Mouse (Mus musculus) E14TG2a.4 (cell line): ENCODE results near the gene Atad1.

Source experiments
- CTCF ChIP-seq: conservative IDR thresholded peaks from 2 replicates; pipeline ENCODE4 v1.5.1; 2014; ENCODE audit warnings: low read length
- NANOG ChIP-seq: IDR thresholded peaks from 2 replicates; pipeline ENCODE4 v1.6.1; 2014; ENCODE audit warnings: borderline replicate concordance, low read length, mixed read lengths
- POU5F1 ChIP-seq: IDR thresholded peaks from 2 replicates; pipeline ENCODE4 v1.6.1; 2014; ENCODE audit warnings: low read length, borderline replicate concordance

DNA sequence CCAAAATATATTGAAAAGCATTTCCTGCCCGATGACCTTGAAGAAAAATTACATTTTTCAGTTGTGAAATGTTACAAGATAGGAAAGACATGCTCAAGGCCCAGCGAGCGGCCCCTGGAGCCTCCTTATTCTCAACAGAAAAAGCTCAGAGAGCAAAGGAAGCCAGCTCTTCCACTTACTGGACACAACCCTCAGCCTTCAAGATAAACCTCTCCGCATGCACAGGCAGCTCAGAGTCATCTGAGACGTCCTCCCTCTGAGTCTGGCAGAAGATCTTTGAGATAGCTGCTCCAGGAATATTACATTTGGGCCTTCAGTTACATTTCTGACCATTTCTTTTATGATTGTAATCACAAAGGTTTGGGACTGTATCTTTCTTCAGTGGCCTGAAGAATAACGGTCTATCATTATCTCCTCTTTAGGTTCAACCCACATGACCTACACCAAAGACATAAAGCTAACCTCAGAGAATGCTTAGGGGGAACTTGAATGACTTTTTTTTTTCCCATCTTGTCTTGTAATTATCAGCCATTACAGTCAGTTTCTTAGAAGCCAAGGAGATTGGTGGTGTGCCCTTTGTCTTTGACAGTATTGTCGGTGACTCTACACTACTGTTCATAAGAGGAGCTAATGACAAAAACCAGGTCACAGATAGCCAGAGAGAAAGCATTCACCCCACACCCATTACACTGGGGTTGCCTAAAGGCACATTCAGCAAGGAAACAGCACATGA lies 85.8 kb downstream of the Atad1 start:
- no peak for TF ChIP-seq CTCF
- TF ChIP-seq POU5F1, result no peak
- no peak for TF ChIP-seq NANOG
